Mouse (Mus musculus) heart, postnatal 4 days (tissue): ENCODE measurements around the gene Gm17304. TPM values are rescaled to one million over a fixed set of nuclear protein-coding genes. Genes with fewer than 3 reads are reported as not detected.

ENCODE experiments used
- DNase-seq: peaks from one replicate; pipeline ENCODE4 v3.0.0; 2021
- total RNA-seq, 2 experiments: library from RNA; stranded (reverse); gene quantifications; 2 replicates each; pipeline ENCODE4 v1.2.3; 2021

Gm17304 gene
- total RNA-seq, 2 experiments from 2014 or later = not detected

GRCm38 (mm10) chr5:106623337-106623736, 14.4 kb downstream of the Gm17304 start:
- no peak for DNase-seq

- DNase-seq = no peak
These were observed 19.7 kb downstream of the Gm17304 start for GRCm38 (mm10) chr5:106628369-106629149.

GRCm38 (mm10) chr5:106636423-106636946, 27.6 kb downstream of the Gm17304 start:
- no peak for DNase-seq

DNA sequence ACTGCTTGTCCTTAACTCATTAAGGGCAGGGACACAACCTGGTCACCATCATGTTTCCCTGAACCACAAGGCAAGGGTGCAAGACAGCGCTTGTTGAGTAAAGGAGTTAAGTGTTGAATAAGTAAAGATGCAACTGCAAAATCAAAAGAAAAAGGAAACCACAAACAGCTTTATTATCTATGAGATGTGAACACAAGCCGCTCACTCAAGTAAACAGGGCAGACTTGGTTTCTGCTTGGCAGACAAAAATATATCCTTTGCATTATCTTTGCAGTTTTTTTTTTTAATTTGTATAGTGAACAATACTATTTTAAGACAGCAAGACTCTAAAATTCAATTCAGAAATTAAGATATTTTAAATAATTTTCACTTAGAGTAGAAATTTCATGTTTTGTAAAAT, 30.7 kb downstream of the Gm17304 start:
- no peak for DNase-seq

DNA sequence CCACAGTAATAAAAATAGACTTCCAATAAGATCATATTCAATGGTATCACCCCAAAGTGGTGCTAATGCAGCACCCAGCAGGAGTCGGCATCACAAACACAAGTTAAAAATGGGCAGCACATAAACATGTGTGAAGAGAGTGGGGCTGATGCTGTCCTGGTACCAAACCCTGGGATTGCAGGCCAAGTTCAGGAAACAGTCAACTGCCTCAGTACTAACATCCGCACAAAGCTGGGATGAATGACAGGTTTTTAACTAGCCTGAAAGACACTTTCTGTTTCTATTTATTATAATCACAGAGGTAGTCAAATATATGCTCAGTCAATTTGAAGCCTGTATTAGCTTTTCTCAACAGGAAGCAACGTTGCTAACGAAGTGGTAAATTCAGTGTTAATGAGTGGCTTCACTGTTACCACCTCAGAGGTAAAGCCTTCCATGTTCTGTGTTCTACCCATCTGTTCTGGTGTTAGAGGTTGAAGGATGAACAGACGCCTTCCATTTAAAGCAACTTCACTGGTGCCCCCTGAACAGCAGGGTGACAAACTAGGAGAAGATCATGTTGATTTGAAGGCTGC, 31.4 kb downstream of the Gm17304 start:
- DNase-seq = no peak

GRCm38 (mm10) chr5:106641876-106642275, 33.0 kb downstream of the Gm17304 start:
- DNase-seq = no peak

- DNase-seq = no peak
These were observed 34.5 kb downstream of the Gm17304 start for GRCm38 (mm10) chr5:106643434-106643833.

GRCm38 (mm10) chr5:106649441-106649840, 40.5 kb downstream of the Gm17304 start:
- no peak for DNase-seq

- DNase-seq = no peak
These were observed 41.1 kb downstream of the Gm17304 start for GRCm38 (mm10) chr5:106649995-106650394.

GRCm38 (mm10) chr5:106652220-106652753, 43.4 kb downstream of the Gm17304 start:
- DNase-seq = no peak

DNA sequence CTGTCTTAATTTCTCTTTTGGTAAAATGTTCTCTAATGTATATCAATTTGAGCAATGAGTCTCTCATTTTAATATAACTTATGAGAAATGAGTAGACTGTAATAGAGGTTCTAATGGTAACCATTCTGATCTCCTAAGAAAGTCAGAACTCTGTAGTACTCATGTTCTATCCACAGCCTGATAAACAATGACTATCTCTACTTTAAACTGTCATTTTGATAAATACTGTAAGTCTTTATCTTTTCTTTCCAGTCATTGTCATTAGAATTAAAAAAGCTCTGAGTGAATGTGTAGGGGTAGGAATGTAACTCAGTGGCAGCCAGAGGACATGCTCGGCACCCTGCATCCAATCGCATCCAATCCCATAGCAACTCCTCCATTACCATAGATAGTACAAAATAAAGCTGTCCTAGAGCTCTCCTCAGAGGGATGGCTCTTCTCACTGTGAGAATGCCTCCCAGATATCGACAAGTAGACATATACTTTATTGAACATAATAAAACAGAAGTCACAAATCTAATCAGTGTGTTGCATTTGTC, 44.0 kb downstream of the Gm17304 start:
- DNase-seq = no peak

Other genes with a start within 250 kb of the Gm17304 start
- gene Barhl2, start 150.9 kb upstream of the Gm17304 start, total RNA-seq = not detected
- 100 to 1,000 TPM; 101 to 107 TPM for gene Zfp644, start 88.2 kb downstream of the Gm17304 start, total RNA-seq